Mouse (Mus musculus): Measurements from ENCODE around the gene Bsdc1. TPM values are rescaled to one million over a fixed set of nuclear protein-coding genes. Genes with fewer than 3 reads are reported as not detected.

Bsdc1 gene
- polyA plus RNA-seq, 1 experiment from 2014 or later, result 18.0 TPM

GRCm38 (mm10) chr4:129495672-129496562 is 34.5 kb downstream of the Bsdc1 start:
- H3K27me3 ChIP-seq (ENCODE audit: poor library complexity, severe bottlenecking), result peaks cover 22% of the 10 kb centered on the region
- H3K4me3 ChIP-seq, result no peak overlapping the region
- H3K27ac ChIP-seq, result peak overlapping the region; percentile 44; the same call in 1 of the 2 replicates
- H3K4me1 ChIP-seq, result peaks cover 50% of the 10 kb centered on the region
- H3K9me3 ChIP-seq, result no peaks in the 10 kb centered on the region
- H3K36me3 ChIP-seq (replicated peaks), result no peaks in the 10 kb centered on the region
- WGBS, result 42% methylated on average over 16 of the region's 16 CpGs
- no peak for DNase-seq (ENCODE audit: extremely low spot score, low spot score)

- Histone ChIP-seq H3K4me3 (no peak overlapping the region), H3K4me1 (peaks cover 50% of the 10 kb centered on the region), H3K36me3 (replicated peaks) (no peaks in the 10 kb centered on the region), H3K27me3 (ENCODE audit: poor library complexity, severe bottlenecking) (peaks cover 15% of the 10 kb centered on the region), H3K9me3 (no peaks in the 10 kb centered on the region), H3K27ac (peak overlapping the region; percentile 41; the same call in 1 of the 2 replicates)
- DNase-seq (ENCODE audit: extremely low spot score, low spot score), result no peak
- 58% methylated on average over 6 of the region's 6 CpGs for WGBS
Measured at GRCm38 (mm10) chr4:129496631-129497030, 35.2 kb downstream of the Bsdc1 start.

GRCm38 (mm10) chr4:129498941-129499340 is 37.6 kb downstream of the Bsdc1 start:
- DNase-seq (ENCODE audit: extremely low spot score, low spot score), result no peak
- 75% methylated on average over 3 of the region's 3 CpGs for WGBS
- H3K27ac ChIP-seq, result peak overlapping the region; percentile 69; the same call in 1 of the 2 replicates

GRCm38 (mm10) chr4:129500017-129500416 is 38.6 kb downstream of the Bsdc1 start:
- H3K9me3 ChIP-seq, result no peaks in the 10 kb centered on the region
- no peaks in the 10 kb centered on the region; the same call in 1 of the 2 replicates for H3K27me3 ChIP-seq (ENCODE audit: poor library complexity, severe bottlenecking)
- no peaks in the 10 kb centered on the region for H3K36me3 ChIP-seq (replicated peaks)
- DNase-seq (ENCODE audit: extremely low spot score, low spot score), result no peak
- peak overlapping the region; percentile 86 for H3K27ac ChIP-seq
- peaks cover 60% of the 10 kb centered on the region for H3K4me1 ChIP-seq
- 74% methylated on average over 8 of the region's 8 CpGs for WGBS
- H3K4me3 ChIP-seq, result peak overlapping the region; percentile 59

More at GRCm38 (mm10) chr4:129498941-129499340, 37.6 kb downstream of the Bsdc1 start:
- H3K4me1 ChIP-seq, result peaks cover 56% of the 10 kb centered on the region
- no peaks in the 10 kb centered on the region for H3K36me3 ChIP-seq (replicated peaks)
- H3K9me3 ChIP-seq, result no peaks in the 10 kb centered on the region
- H3K27me3 ChIP-seq (ENCODE audit: poor library complexity, severe bottlenecking), result no peaks in the 10 kb centered on the region; the same call in 1 of the 2 replicates
- no peak overlapping the region for H3K4me3 ChIP-seq

GRCm38 (mm10) chr4:129500607-129501566 is 39.5 kb downstream of the Bsdc1 start:
- Histone ChIP-seq H3K4me1 (peaks cover 56% of the 10 kb centered on the region), H3K4me3 (peak overlapping the region; percentile 59), H3K36me3 (replicated peaks) (no peaks in the 10 kb centered on the region), H3K27me3 (ENCODE audit: poor library complexity, severe bottlenecking) (no peaks in the 10 kb centered on the region; the same call in 1 of the 2 replicates), H3K9me3 (no peaks in the 10 kb centered on the region), H3K27ac (peak overlapping the region; percentile 86)
- WGBS, result 1% methylated on average over 48 of the region's 49 CpGs
- peak; percentile 95 for DNase-seq (ENCODE audit: extremely low spot score, low spot score)

GRCm38 (mm10) chr4:129502327-129502888 is 41.0 kb downstream of the Bsdc1 start:
- H3K27me3 ChIP-seq (ENCODE audit: poor library complexity, severe bottlenecking), result no peaks in the 10 kb centered on the region; the same call in 1 of the 2 replicates
- 81% methylated on average over 9 of the region's 9 CpGs for WGBS
- DNase-seq (ENCODE audit: extremely low spot score, low spot score), result no peak
- no peaks in the 10 kb centered on the region for H3K36me3 ChIP-seq (replicated peaks)
- H3K4me3 ChIP-seq, result no peak overlapping the region
- H3K4me1 ChIP-seq, result peaks cover 45% of the 10 kb centered on the region
- H3K27ac ChIP-seq, result no peak overlapping the region
- no peaks in the 10 kb centered on the region for H3K9me3 ChIP-seq

GRCm38 (mm10) chr4:129502901-129503444 is 41.6 kb downstream of the Bsdc1 start:
- WGBS, result 81% methylated on average over 11 of the region's 11 CpGs

GRCm38 (mm10) chr4:129505511-129505910 is 44.1 kb downstream of the Bsdc1 start:
- Histone ChIP-seq H3K9me3 (no peaks in the 10 kb centered on the region), H3K4me1 (peaks cover 40% of the 10 kb centered on the region), H3K36me3 (replicated peaks) (no peaks in the 10 kb centered on the region), H3K27me3 (ENCODE audit: poor library complexity, severe bottlenecking) (no peaks in the 10 kb centered on the region), H3K27ac (no peak overlapping the region), H3K4me3 (no peak overlapping the region)
- DNase-seq (ENCODE audit: extremely low spot score, low spot score), result no peak
- WGBS, result 82% methylated on average over 3 of the region's 3 CpGs

More at GRCm38 (mm10) chr4:129502901-129503444, 41.6 kb downstream of the Bsdc1 start:
- Histone ChIP-seq H3K9me3 (no peaks in the 10 kb centered on the region), H3K27ac (no peak overlapping the region), H3K27me3 (ENCODE audit: poor library complexity, severe bottlenecking) (no peaks in the 10 kb centered on the region; the same call in 1 of the 2 replicates), H3K4me1 (peaks cover 45% of the 10 kb centered on the region), H3K36me3 (replicated peaks) (no peaks in the 10 kb centered on the region), H3K4me3 (no peak overlapping the region)
- DNase-seq (ENCODE audit: extremely low spot score, low spot score), result no peak

GRCm38 (mm10) chr4:129507434-129508236 is 46.3 kb downstream of the Bsdc1 start:
- Histone ChIP-seq H3K27me3 (ENCODE audit: poor library complexity, severe bottlenecking) (no peaks in the 10 kb centered on the region), H3K4me3 (no peak overlapping the region), H3K4me1 (peaks cover 45% of the 10 kb centered on the region), H3K27ac (no peak overlapping the region), H3K9me3 (no peaks in the 10 kb centered on the region), H3K36me3 (replicated peaks) (no peaks in the 10 kb centered on the region)
- no peak for DNase-seq (ENCODE audit: extremely low spot score, low spot score)
- WGBS, result 71% methylated on average over 9 of the region's 10 CpGs

- H3K36me3 ChIP-seq (replicated peaks), result no peaks in the 10 kb centered on the region
- H3K27ac ChIP-seq, result no peak overlapping the region
- H3K9me3 ChIP-seq, result no peaks in the 10 kb centered on the region
- no peaks in the 10 kb centered on the region for H3K27me3 ChIP-seq (ENCODE audit: poor library complexity, severe bottlenecking)
- 74% methylated on average over 3 of the region's 3 CpGs for WGBS
- H3K4me1 ChIP-seq, result peaks cover 50% of the 10 kb centered on the region
- H3K4me3 ChIP-seq, result no peak overlapping the region
- no peak for DNase-seq (ENCODE audit: extremely low spot score, low spot score)
Measured at GRCm38 (mm10) chr4:129508237-129508515, 46.8 kb downstream of the Bsdc1 start.

GRCm38 (mm10) chr4:129508834-129509600 is 47.6 kb downstream of the Bsdc1 start:
- Histone ChIP-seq H3K27me3 (ENCODE audit: poor library complexity, severe bottlenecking) (no peaks in the 10 kb centered on the region), H3K4me3 (no peak overlapping the region), H3K36me3 (replicated peaks) (no peaks in the 10 kb centered on the region), H3K4me1 (peaks cover 49% of the 10 kb centered on the region), H3K9me3 (no peaks in the 10 kb centered on the region), H3K27ac (0 out of 2 replicates have a peak overlapping the region, but pooled peaks have one; percentile 25)
- no peak for DNase-seq (ENCODE audit: extremely low spot score, low spot score)
- WGBS, result 78% methylated on average over 15 of the region's 15 CpGs
